Mouse (Mus musculus) kidney, adult 2 months (tissue): ENCODE measurements at regions not wholly inside any gene's neighbourhood (a gene's known extent, or its start where the extent isn't known, plus 50 kb on each side); places are given as distances from the start of the nearest gene placed in this dataset.

Experiments
- DNase-seq: peaks from one replicate; pipeline ENCODE4 v3.0.0; 2021
- H3K27ac ChIP-seq: fragments of 200-500 bp; 2 replicates; pipeline ENCODE4 v1.5.1; 2012; ENCODE audit warnings: low read depth, low read length, control low read depth, inconsistent platforms; ENCODE audit not compliant: insufficient read depth
- H3K27me3 ChIP-seq: fragments of 200-500 bp; replicated peaks from 2 replicates; pipeline ENCODE4 v1.6.1; 2012; ENCODE audit warnings: mild to moderate bottlenecking, moderate library complexity, low read length, inconsistent platforms; ENCODE audit not compliant: control insufficient read depth, insufficient read depth
- H3K36me3 ChIP-seq: fragments of 200-500 bp; 2 replicates; pipeline ENCODE4 v1.6.1; 2012; ENCODE audit warnings: mild to moderate bottlenecking, moderate library complexity, low read length, inconsistent platforms; ENCODE audit not compliant: control insufficient read depth, insufficient read depth
- H3K4me1 ChIP-seq: fragments of 200-500 bp; 2 replicates; pipeline ENCODE4 v1.6.1; 2011; ENCODE audit warnings: low read length; ENCODE audit not compliant: control insufficient read depth, insufficient read depth
- H3K4me3 ChIP-seq: fragments of 200-500 bp; 2 replicates; pipeline ENCODE4 v1.5.1; 2011; ENCODE audit warnings: mild to moderate bottlenecking, low read depth, low read length, control low read depth; ENCODE audit not compliant: insufficient read depth
- CTCF ChIP-seq: fragments of 200-500 bp; conservative IDR thresholded peaks from 2 replicates; pipeline ENCODE4 v1.5.1; 2011; ENCODE audit warnings: low read depth, mild to moderate bottlenecking, control low read depth, low read length, moderate library complexity, mixed read lengths; ENCODE audit not compliant: insufficient read depth, insufficient read length
- POLR2A ChIP-seq: fragments of 200-500 bp; IDR thresholded peaks from one replicate; pipeline ENCODE4 v1.6.1; 2011; ENCODE audit warnings: low read depth, low read length, control low read depth
- WGBS: fragments of 180-500 bp; shearing (Covaris S2); methylation state at CpG from one replicate; pipeline ENCODE4 v1.1.7; 2018; 5-methylcytosine and 5-hydroxymethylcytosine counted together

GRCm38 (mm10) chr14:17058438-17058837 lies 239.5 kb upstream of the Rarb start:
- H3K27me3 ChIP-seq = no peaks in the 10 kb centered on the region
- H3K4me1 ChIP-seq = no peaks in the 10 kb centered on the region
- no peak overlapping the region for H3K27ac ChIP-seq
- DNase-seq = no peak
- H3K4me3 ChIP-seq = no peak overlapping the region
- 98% methylated on average over 1 of the region's 1 CpGs for WGBS
- H3K36me3 ChIP-seq = no peaks in the 10 kb centered on the region
- TF ChIP-seq POLR2A (no peak), CTCF (no peak)

- H3K27me3 ChIP-seq = no peaks in the 10 kb centered on the region
- no peak overlapping the region for H3K27ac ChIP-seq
- H3K36me3 ChIP-seq = no peaks in the 10 kb centered on the region
- no peaks in the 10 kb centered on the region for H3K4me1 ChIP-seq
- TF ChIP-seq CTCF = no peak
- TF ChIP-seq POLR2A = no peak
- DNase-seq = no peak
- no peak overlapping the region for H3K4me3 ChIP-seq
- 86% methylated on average over 3 of the region's 3 CpGs for WGBS
These were observed 238.4 kb upstream of the Rarb start for GRCm38 (mm10) chr14:17057355-17057754.

- Histone ChIP-seq H3K27me3 (no peaks in the 10 kb centered on the region), H3K4me3 (no peak overlapping the region), H3K36me3 (no peaks in the 10 kb centered on the region), H3K27ac (no peak overlapping the region), H3K4me1 (no peaks in the 10 kb centered on the region)
- WGBS = 87% methylated on average over 1 of the region's 1 CpGs
- no peak for TF ChIP-seq POLR2A
- no peak for TF ChIP-seq CTCF
- DNase-seq = no peak
These were observed 236.8 kb upstream of the Rarb start for GRCm38 (mm10) chr14:17055741-17056140.

- TF ChIP-seq POLR2A (no peak), CTCF (no peak)
- Histone ChIP-seq H3K36me3 (no peaks in the 10 kb centered on the region), H3K4me1 (no peaks in the 10 kb centered on the region), H3K27me3 (no peaks in the 10 kb centered on the region), H3K27ac (no peak overlapping the region), H3K4me3 (no peak overlapping the region)
- DNase-seq = no peak
- 43% methylated on average over 3 of the region's 3 CpGs for WGBS
These were observed 235.4 kb upstream of the Rarb start for GRCm38 (mm10) chr14:17054381-17054780.

- no peaks in the 10 kb centered on the region for H3K4me1 ChIP-seq
- 67% methylated on average over 2 of the region's 2 CpGs for WGBS
- TF ChIP-seq POLR2A (no peak), CTCF (no peak)
- H3K36me3 ChIP-seq = no peaks in the 10 kb centered on the region
- no peak overlapping the region for H3K27ac ChIP-seq
- H3K27me3 ChIP-seq = no peaks in the 10 kb centered on the region
- DNase-seq = no peak
- H3K4me3 ChIP-seq = no peak overlapping the region
These were observed 227.9 kb upstream of the Rarb start for GRCm38 (mm10) chr14:17046808-17047207.

GRCm38 (mm10) chr14:17045426-17046132 lies 226.6 kb upstream of the Rarb start:
- no peaks in the 10 kb centered on the region for H3K27me3 ChIP-seq
- TF ChIP-seq POLR2A (no peak), CTCF (no peak)
- H3K36me3 ChIP-seq = no peaks in the 10 kb centered on the region
- no peak overlapping the region for H3K4me3 ChIP-seq
- WGBS = 81% methylated on average over 8 of the region's 8 CpGs
- H3K4me1 ChIP-seq = no peaks in the 10 kb centered on the region
- no peak for DNase-seq
- H3K27ac ChIP-seq = no peak overlapping the region

- Histone ChIP-seq H3K4me1 (no peaks in the 10 kb centered on the region), H3K27ac (no peak overlapping the region), H3K4me3 (no peak overlapping the region), H3K27me3 (no peaks in the 10 kb centered on the region), H3K36me3 (no peaks in the 10 kb centered on the region)
- 34% methylated on average over 4 of the region's 4 CpGs for WGBS
- TF ChIP-seq POLR2A (no peak), CTCF (no peak)
- peak; percentile 36 for DNase-seq
These were observed 201.8 kb upstream of the Rarb start for GRCm38 (mm10) chr14:17020603-17021356.

GRCm38 (mm10) chr14:17012931-17013330 lies 194.0 kb upstream of the Rarb start:
- WGBS = 87% methylated on average over 1 of the region's 1 CpGs
- TF ChIP-seq CTCF (no peak), POLR2A (no peak)

More at GRCm38 (mm10) chr14:17012931-17013330, 194.0 kb upstream of the Rarb start:
- no peaks in the 10 kb centered on the region for H3K4me1 ChIP-seq
- no peak overlapping the region for H3K27ac ChIP-seq
- no peak overlapping the region for H3K4me3 ChIP-seq
- no peak for DNase-seq
- H3K27me3 ChIP-seq = no peaks in the 10 kb centered on the region
- no peaks in the 10 kb centered on the region for H3K36me3 ChIP-seq
